Mouse (Mus musculus) mesoderm, embryonic 11.5 days (tissue): ENCODE measurements around the gene Tmem265.
A peak's percentile ranks its signal among the peaks of the same experiment; 100 is the strongest.

Source experiments
- DNase-seq: peaks from one replicate; pipeline ENCODE4 v3.0.0-alpha.2; 2012; ENCODE audit warnings: low read depth, low spot score

Gene Tmem265

DNA sequence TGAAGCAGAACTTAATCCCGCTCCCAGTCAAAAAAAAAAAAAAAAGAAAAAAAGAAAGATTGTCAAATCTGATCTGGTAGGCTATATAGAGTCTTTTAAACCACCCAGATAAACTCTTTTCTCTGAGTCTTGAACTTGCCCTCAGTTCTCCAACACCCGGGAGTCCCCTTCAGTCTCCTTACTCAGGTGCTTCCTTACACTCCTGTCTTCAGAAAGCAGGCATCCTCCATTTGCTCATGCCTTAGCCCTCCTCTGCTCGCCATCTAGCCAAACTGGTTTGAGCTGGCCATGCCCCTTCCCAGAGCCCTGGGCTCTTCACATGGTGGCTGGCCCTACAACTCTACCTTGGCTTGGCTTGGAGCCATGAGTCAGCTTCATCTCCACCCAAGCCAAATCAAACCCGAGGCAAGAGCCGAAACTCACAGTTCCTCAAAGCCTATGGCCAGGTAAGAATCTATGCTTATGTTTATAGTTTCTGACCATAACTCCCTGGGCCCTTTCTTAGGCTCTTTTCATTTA, at the start of gene Tmem265:
Gene Tmem265 (plus strand): TSS at position 51 of the 519 bp plus-strand sequence.
- no peak for DNase-seq

- peak; percentile 97 for DNase-seq
These were observed 49.4 kb upstream of the Tmem265 start, which contains the start of gene Srcap for GRCm38 (mm10) chr7:127511808-127512230. TSS of gene Srcap (plus strand) at chr7:127511983.

DNA sequence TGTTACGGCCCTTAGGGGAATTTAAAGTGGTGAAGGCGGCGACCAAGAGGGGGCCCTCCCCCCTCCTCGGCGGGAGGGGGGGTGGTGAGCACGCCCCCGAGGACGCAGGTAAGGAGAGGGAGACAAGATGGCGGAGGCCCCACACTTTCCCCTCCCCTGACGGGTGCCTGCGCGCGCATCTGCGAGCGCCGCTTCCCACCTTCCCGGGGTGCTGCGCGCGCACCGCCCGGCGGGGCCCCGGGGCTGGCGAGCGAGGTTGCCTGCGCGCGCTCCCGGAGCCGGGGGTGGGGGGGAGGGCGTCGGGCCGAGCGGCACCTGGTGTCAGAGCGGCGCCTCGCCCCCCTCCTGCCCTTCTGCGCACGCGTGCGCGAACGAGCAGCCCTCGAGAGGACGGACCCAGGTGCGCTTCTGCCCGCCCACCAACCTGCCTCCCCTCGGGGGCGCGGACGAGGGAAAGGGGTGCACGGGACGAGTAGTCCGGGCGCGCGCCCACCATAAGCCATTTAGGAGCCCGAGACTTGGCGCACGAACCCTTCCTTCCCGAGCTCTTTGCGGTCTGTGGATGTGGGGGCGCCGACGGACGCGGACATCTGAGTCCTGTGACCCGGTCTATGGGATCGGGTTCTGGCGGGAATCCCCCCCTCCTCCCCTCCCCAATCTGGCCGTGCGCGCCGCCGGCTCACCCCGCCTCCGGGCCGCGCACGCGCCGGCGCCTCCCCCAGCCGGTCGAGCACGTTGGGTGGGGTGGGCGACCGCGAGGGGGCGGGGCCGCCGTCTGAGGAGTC, 48.8 kb upstream of the Tmem265 start:
- DNase-seq: peak; percentile 95

DNA sequence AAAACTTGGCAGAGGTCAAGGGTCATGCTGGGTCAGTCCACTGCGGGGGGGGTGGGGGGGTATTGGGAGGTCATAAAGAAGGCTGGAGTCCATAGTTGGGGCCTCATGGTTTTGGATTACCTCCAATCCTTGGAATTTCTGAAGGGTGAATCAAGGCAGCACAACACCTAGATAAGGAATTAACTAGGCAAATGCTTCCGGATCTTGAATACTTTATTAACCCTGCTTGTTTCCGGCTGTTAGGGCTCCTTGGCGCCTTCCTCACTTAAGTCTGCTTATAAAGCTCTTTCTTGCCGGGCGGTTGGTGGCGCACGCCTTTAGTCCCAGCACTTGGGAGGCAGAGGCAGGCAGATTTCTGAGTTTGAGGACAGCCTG, 48.2 kb upstream of the Tmem265 start:
- DNase-seq: no peak

DNA sequence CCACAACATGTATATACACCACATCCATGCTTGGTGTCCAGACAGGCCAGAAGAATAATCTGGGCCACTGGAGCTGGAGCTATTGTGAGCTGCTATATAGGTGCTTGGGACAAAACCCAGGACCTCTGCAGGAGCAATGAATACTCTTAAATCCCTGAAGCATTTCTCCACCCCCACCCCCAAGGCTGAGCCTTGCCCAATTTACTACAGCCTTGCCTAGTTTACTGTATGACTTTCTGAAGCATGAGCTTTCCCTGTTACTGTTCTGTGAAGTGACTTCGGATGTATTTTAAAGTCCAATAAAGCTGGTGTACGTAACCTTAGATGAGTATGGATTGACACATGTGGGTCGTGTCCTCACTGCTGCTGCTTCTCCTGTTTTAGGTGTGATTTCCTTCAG, 47.4 kb upstream of the Tmem265 start:
- DNase-seq: no peak

- no peak for DNase-seq
These were observed 45.3 kb upstream of the Tmem265 start for GRCm38 (mm10) chr7:127515846-127516245.

GRCm38 (mm10) chr7:127516344-127516743, 44.8 kb upstream of the Tmem265 start:
- DNase-seq: no peak

DNA sequence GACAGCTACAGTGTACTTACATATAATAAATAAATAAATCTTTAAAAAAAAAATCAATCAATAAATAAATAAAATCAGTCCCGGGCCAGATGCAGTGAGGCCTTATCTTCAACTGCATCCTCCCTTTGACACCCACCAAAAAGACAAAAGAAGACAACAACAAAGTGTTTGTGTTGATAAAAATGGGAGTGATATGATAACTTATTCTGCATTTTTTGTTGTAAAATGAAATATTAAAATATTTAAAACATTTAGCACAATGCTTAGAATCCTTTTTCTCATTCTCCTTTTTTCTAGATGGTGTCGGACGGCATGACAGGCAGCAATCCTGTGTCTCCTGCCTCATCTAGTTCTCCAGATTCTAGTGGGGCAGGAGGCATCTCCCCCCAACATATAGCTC, 41.9 kb upstream of the Tmem265 start, which contains the start of gene Gm42715:
Gene Gm42715 (plus strand): TSS at position 301 of the 400 bp plus-strand sequence.
- DNase-seq: no peak

DNA sequence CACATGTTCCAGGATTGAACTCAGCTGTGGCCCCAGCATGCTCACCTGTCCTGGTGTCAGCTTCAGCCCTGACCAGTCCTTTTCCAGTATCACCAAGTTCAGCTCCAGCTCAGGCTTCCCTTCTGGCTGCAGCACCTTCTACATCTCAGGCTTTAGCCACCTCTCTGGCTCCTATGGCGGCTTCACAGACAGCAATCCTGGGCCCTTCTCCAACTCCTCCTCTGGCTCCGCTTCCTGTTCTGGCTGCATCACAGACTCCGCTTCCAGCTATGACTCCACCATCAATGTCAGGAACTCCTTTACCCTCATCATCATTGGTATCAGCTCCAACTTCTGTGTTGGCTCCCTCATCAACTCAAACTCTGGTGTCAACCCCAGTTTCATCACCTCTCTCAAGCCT, 19.5 kb upstream of the Tmem265 start:
- no peak for DNase-seq

GRCm38 (mm10) chr7:127549116-127549835, 11.9 kb upstream of the Tmem265 start:
- DNase-seq: no peak

GRCm38 (mm10) chr7:127551558-127551957, 9.6 kb upstream of the Tmem265 start:
- DNase-seq: no peak

- DNase-seq: peak; percentile 3
These were observed 610 bp upstream of the Tmem265 start for GRCm38 (mm10) chr7:127560580-127560979.

DNA sequence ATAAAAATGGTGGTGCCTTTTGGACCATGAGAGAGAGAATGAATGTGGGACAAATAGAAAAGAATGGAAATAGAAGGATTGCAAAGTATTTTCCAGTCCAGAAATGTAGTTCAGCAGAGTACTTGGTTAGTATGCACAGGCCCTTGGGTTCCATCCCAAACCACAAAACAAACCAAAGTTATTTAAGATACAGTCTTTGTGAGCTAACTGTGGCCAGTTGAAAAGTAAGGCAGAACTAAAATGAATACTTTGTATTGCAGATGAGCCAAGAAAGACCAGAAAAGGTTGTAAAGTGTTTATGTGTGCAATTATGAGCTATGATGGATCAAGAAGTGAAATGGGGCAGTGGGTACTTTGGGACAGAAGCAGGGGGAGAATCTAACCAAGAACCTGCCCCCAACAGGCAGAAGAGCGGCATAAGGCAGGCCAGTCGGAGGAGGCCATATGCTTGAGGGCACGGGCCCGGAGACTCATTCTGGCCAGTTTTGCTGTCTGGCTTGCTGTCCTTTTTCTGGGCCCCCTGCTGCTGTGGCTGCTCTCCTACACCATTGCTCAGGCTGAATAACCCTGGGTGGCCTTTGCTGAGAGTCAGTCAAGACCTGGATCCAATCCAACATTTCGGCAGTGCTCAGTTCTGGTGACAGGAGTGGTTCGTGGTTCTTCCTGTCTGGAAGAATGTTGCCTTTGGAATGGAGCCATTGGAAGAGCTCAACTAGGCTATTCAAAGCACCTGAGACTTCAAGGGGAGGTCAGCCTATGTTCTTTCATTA, 3.4 kb downstream of the Tmem265 start:
- DNase-seq: no peak

DNA sequence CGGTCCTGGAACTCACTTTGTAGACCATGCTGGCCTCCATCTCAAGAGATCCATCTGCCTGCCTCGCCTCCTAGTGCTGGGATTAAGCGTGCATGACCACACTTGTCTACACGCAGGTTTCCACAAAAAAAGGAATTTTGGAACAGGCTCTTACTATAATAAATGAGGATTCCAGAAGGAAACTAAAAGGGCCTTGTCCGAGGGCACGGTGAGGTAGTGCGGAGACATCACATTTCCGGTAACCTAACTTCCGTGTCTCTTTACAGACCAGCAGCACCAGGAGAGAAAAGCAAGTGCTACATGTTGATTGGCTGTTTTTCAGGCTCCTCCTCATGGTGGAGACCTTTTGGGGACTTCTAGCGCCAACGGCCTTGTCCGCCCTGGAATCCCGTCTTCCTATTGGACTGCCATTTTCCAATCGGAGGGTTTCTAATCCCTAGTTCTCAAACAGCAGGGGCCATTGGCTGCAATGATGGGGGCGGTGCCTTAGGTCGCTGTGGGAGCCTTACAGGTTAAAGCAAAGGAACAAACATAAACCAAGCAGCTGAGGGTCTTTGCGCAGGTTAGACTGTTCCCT, 11.8 kb downstream of the Tmem265 start, which contains the start of gene Phkg2:
Gene Phkg2 (plus strand): TSS at position 446 of the 577 bp plus-strand sequence.
- peak; percentile 97 for DNase-seq

DNA sequence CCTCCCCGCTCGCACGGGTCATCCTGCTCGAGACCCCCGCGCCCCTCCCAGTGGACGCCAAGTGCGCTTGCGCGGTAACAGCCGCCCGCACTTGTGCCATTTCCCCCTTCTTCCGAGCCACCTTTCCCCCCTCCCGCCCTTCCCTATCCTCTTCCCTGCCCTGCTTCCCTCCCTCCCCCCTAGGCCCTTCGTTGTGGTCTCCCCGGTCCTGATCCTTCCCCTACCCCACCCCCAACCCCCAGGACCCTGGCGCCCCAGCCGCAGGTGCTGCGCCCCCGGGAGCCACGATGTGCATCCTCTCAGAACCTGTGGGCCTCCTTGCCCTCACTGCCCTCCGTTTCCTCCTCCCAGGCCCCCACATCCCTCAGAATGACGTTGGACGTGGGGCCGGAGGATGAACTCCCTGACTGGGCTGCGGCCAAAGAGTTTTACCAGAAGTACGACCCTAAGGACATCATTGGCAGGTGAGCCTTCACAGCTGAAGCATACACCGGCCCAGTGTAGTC, 12.4 kb downstream of the Tmem265 start:
- no peak for DNase-seq

GRCm38 (mm10) chr7:127574115-127574514, 12.9 kb downstream of the Tmem265 start:
- DNase-seq: no peak

DNA sequence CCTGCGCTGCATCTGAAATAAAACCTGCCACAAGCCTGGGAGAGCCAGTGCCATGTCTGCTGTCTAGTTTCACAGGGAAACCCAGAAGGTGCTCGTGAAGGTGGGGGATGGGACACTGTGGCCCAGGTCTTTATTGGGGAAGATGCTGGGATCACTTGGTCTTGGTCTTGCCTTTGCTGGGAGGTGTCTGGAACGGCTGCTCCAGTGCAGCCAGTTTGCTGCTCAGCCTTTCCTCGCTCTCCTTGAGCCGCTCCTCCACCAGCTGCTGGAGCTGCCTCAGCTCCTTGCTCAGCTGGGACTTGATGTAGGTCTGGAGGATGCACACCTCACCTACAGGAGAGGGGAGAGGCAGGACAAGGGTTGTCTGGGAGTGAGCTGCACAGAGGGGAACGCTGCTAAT, 22.1 kb downstream of the Tmem265 start:
- DNase-seq: no peak

GRCm38 (mm10) chr7:127585031-127585430, 23.8 kb downstream of the Tmem265 start:
- DNase-seq: no peak

DNA sequence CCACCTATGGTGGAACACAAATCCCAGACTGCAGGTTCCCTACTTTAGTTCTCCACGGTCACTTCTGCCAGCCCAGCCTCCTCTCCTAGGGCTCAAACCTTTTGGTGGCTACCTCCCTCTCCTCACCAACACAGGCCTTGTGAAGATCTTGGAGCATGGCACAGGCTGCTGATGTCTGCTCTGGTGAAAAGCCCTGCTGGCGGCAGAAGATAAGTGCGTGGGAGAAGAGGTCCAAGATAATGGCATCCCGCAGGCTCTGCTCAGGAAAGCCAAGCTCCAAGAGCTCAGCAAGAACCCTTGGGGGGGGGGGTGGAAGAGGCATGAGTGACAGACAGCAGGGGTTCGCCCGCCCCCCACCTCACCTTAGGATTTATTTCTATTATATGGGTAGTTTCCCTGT, 25.0 kb downstream of the Tmem265 start:
- no peak for DNase-seq

- no peak for DNase-seq
These were observed 26.0 kb downstream of the Tmem265 start for GRCm38 (mm10) chr7:127587196-127587595.
